Mouse (Mus musculus) thymus, adult 2 months (tissue): ENCODE data around the gene Sec61a1.

Source experiments
- CTCF ChIP-seq: fragments of 200-500 bp; IDR thresholded peaks from 2 replicates; pipeline ENCODE4 v1.5.1; 2012; ENCODE audit warnings: mild to moderate bottlenecking, control low read depth, low read length, moderate library complexity, borderline replicate concordance; ENCODE audit not compliant: control insufficient read depth, poor library complexity, insufficient read depth; ENCODE audit errors: extremely low read depth
- POLR2A ChIP-seq: fragments of 200-500 bp; IDR thresholded peaks from 2 replicates; pipeline ENCODE4 v1.6.1; 2012; ENCODE audit warnings: mild to moderate bottlenecking, low read length, control low read depth, moderate library complexity; ENCODE audit not compliant: control insufficient read depth, poor library complexity, insufficient read depth; ENCODE audit errors: extremely low read depth

GRCm38 (mm10) chr6:88503044-88503443 lies 15.7 kb downstream of the Sec61a1 start:
- TF ChIP-seq POLR2A: no peak
- TF ChIP-seq CTCF: no peak
